9 mouse cellular contexts compared by ENCODE assay signal in the genomic region with DNA sequence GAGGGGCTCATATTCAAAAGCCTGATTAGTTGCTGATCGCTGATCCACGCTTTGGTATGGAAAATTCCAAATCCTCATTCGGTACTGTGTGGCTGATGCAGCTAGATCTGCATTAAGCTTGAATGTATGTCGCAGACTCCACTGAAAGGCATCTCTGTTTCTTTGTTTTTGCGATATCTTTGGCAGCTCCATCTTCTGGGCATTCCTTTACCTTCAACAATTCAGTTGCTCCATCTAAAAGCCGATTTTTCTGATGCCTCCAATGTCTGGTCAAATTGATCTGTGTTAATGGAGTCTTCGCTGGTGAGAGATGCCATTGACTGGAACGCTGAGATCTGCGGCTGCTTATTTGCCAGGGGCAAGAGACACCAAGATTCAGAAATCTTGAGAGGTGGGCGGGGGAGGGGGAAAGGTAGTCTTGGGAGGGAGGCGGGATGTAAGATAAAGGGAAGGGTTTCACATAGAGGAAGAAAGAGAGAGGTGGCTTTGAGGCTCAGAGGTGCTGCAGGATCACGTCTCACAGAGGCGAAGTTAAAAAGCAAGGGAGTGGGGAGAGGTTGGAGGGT. TPM values are rescaled to one million over a fixed set of nuclear protein-coding genes. Genes with fewer than 3 reads are reported as not detected.
DNase-seq lines count a peak whose midpoint lies in the region; ATAC-seq lines count a peak whose summit lies in the region.
"Had no signal": no experiment of that assay in that cellular context is flagged by ENCODE, and none has a peak within 500 bp of the region (broad histone marks: within the 10 kb centered on the region; RNA-seq: fewer than 3 reads in every experiment).

No protein-coding gene starts in this region.

- H3K4me1 ChIP-seq in heart, embryonic 11.5 days (ENCODE audit: control insufficient read depth, insufficient read depth, low read length), result peaks cover 9% of the 10 kb centered on the region; the same call in 1 of the 2 replicates
- peaks cover 17% of the 10 kb centered on the region for H3K4me1 ChIP-seq in embryonic facial prominence, embryonic 13.5 days
- H3K4me1 ChIP-seq in midbrain, embryonic 16.5 days (ENCODE audit: control insufficient read depth, insufficient read depth, low read length), result peaks cover 1% of the 10 kb centered on the region

- DNase-seq in heart, adult 9 months (ENCODE audit: low spot score in 2 of 2), result no peak
- DNase-seq in layer of hippocampus, adult 9-10 months (ENCODE audit: low spot score), result peak; percentile 16
- DNase-seq in yolk sac, embryonic 10.5 days (ENCODE audit: low spot score), result no peak
- no peak for DNase-seq in urinary bladder, adult 2 months (ENCODE audit: low spot score)

- no peaks in the 10 kb centered on the region for H3K36me3 ChIP-seq in heart, embryonic 11.5 days (ENCODE audit: control insufficient read depth, insufficient read depth, low read length)
- H3K36me3 ChIP-seq in embryonic facial prominence, embryonic 13.5 days, result no peaks in the 10 kb centered on the region
- H3K36me3 ChIP-seq in midbrain, embryonic 16.5 days (ENCODE audit: control insufficient read depth, insufficient read depth, low read length), result no peaks in the 10 kb centered on the region
- H3K36me3 ChIP-seq: liver, embryonic 15.5 days had no signal

- peaks cover 22% of the 10 kb centered on the region for H3K27me3 ChIP-seq in heart, embryonic 11.5 days (ENCODE audit: control insufficient read depth, insufficient read depth, low read length)
- peaks cover 65% of the 10 kb centered on the region for H3K27me3 ChIP-seq in embryonic facial prominence, embryonic 13.5 days
- no peaks in the 10 kb centered on the region for H3K27me3 ChIP-seq in midbrain, embryonic 16.5 days (ENCODE audit: control insufficient read depth, insufficient read depth, low read depth, low read length)

- no peaks in the 10 kb centered on the region for H3K9me3 ChIP-seq in heart, embryonic 11.5 days (replicated peaks; ENCODE audit: control insufficient read depth, low read length)
- H3K9me3 ChIP-seq in embryonic facial prominence, embryonic 13.5 days, result no peaks in the 10 kb centered on the region
- no peaks in the 10 kb centered on the region for H3K9me3 ChIP-seq in midbrain, embryonic 16.5 days (replicated peaks; ENCODE audit: control insufficient read depth, low read length, poor library complexity, severe bottlenecking)
- H3K9me3 ChIP-seq: liver, embryonic 15.5 days had no signal

- no peak for ATAC-seq in heart, embryonic 11.5 days (replicated peaks; ENCODE audit: insufficient number of reproducible peaks, low FRiP score, low TSS enrichment)
- ATAC-seq in embryonic facial prominence, embryonic 13.5 days (ENCODE audit: insufficient number of reproducible peaks, insufficient read depth, low FRiP score, low TSS enrichment, low read depth), result no peak
- ATAC-seq in midbrain, embryonic 16.5 days, result 0 out of 2 replicates have a peak, but pooled peaks have one; percentile 4
- no peak for ATAC-seq in megakaryocyte progenitor cell, adult 5-6 weeks (replicated peaks; ENCODE audit: poor library complexity)

- WGBS in heart, embryonic 11.5 days (ENCODE audit: insufficient replicate concordance), result 12% methylated on average over 13 of the region's 13 CpGs
- 4% methylated on average over 13 of the region's 13 CpGs for WGBS in embryonic facial prominence, embryonic 13.5 days
- WGBS in midbrain, embryonic 16.5 days, result 3% methylated on average over 13 of the region's 13 CpGs

- no peak overlapping the region for H3K9ac ChIP-seq in heart, embryonic 11.5 days (ENCODE audit: low read depth, low read length)
- H3K9ac ChIP-seq in embryonic facial prominence, embryonic 13.5 days, result no peak overlapping the region
- H3K9ac ChIP-seq in midbrain, embryonic 16.5 days (ENCODE audit: low read depth, low read length), result peak overlapping the region; percentile 93
- H3K9ac ChIP-seq: liver, embryonic 15.5 days had no signal

- peak overlapping the region; percentile 12; the same call in 1 of the 2 replicates for H3K4me3 ChIP-seq in heart, embryonic 11.5 days (ENCODE audit: low read depth, low read length)
- H3K4me3 ChIP-seq in embryonic facial prominence, embryonic 13.5 days, result 0 out of 2 replicates have a peak overlapping the region, but pooled peaks have one; percentile 8
- peak overlapping the region; percentile 88 for H3K4me3 ChIP-seq in midbrain, embryonic 16.5 days (ENCODE audit: low read depth, low read length)
- H3K4me3 ChIP-seq: liver, embryonic 15.5 days had no signal

- H3K4me2 ChIP-seq in heart, embryonic 11.5 days, result peak overlapping the region; percentile 96
- peak overlapping the region; percentile 100 for H3K4me2 ChIP-seq in embryonic facial prominence, embryonic 13.5 days
- H3K4me2 ChIP-seq in midbrain, embryonic 16.5 days (ENCODE audit: low read length), result peak overlapping the region; percentile 81

- H3K27ac ChIP-seq in heart, embryonic 11.5 days (ENCODE audit: low read depth, low read length), result no peak overlapping the region
- no peak overlapping the region for H3K27ac ChIP-seq in embryonic facial prominence, embryonic 13.5 days
- H3K27ac ChIP-seq in midbrain, embryonic 16.5 days (ENCODE audit: low read length), result peak overlapping the region; percentile 98
- H3K27ac ChIP-seq: liver, embryonic 15.5 days had no signal

RNA-seq across cellular contexts. Expression of gene Tmeff2, which starts 25.0 kb away (rescaled TPM):
- 1.7 and 2.2 TPM in 2 replicates for polyA plus RNA-seq in heart, embryonic 11.5 days (2014; fragmentation: Nextera tagmentation; extraction: Ambion mirVana)
- polyA plus RNA-seq in embryonic facial prominence, embryonic 13.5 days (2015; fragmentation: Nextera tagmentation; extraction: Ambion mirVana), result 4.3 and 6.2 TPM in 2 replicates
- polyA plus RNA-seq in midbrain, embryonic 16.5 days (2015; fragmentation: Nextera tagmentation; extraction: Ambion mirVana), result 77.3 and 87.2 TPM in 2 replicates
- polyA plus RNA-seq in urinary bladder, adult 2 months (2012; rRNA removed), result 5.0 and 5.7 TPM in 2 replicates
- total RNA-seq in megakaryocyte progenitor cell, adult 5-6 weeks (2015), result 0.10 TPM in 1 of 2 replicates, not detected in the other
- not detected in 2 replicates for total RNA-seq in megakaryocyte progenitor cell, adult 5-6 weeks (2017)

Comparison
In these comparisons a context has a peak if more than half of its experiments do, and no peak if none do; other contexts are left out.
1. H3K4me3 ChIP-seq: peak in every context shown above with its lines; median percentile 88 in midbrain, embryonic 16.5 days; 12 in heart, embryonic 11.5 days; 8 in embryonic facial prominence, embryonic 13.5 days.
2. RNA of gene Tmeff2, which starts 25.0 kb away (polyA plus RNA-seq): 77.3 to 87.2 TPM in midbrain, embryonic 16.5 days; 4.3 to 6.2 TPM in embryonic facial prominence, embryonic 13.5 days, 5.0 to 5.7 TPM in urinary bladder, adult 2 months and 1.7 to 2.2 TPM in heart, embryonic 11.5 days; every median in the first group is over 10 times any median in the second.
3. Peak in every context shown above with its lines, with median percentiles within 50 percentile points of each other: H3K4me2 ChIP-seq.